Mouse (Mus musculus): Measurements from ENCODE around the gene 1600002K03Rik.

DNA sequence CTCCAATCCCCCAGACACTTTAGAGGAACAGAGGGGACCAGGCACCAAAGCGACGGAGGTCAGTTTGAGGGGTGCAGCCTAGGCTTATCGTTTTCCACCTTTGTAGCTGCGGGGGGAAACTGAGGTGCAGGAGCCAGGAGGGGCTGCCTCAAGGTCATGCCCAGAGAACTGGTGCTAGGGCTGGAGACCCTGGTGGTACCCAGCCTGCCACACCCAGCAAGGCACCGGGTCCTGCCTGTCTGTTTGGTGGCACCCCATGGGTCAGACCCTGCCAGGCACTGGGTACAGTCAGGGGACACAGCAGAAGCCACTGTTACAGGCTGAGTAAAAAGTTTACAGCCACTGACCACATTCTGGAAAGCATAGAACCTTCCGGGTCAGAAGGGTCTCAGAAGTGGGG is 7.5 kb downstream of the 1600002K03Rik start:
- TF ChIP-seq CTCF (IDR thresholded peaks at IDR 0.05; ENCODE audit: low read depth, low read length), result no peak
- no peak for TF ChIP-seq GATA1 (IDR thresholded peaks at IDR 0.05; ENCODE audit: borderline replicate concordance, low read length)
- no peak for TF ChIP-seq TAL1 (conservative IDR thresholded peaks at IDR 0.05; ENCODE audit: low read depth, low read length)

All from G1E (cell line).